Mouse (Mus musculus) brain, embryonic 18.5 days (tissue): ENCODE data around the gene Tmprss9.

ENCODE experiments used
- DNase-seq: peaks from one replicate; pipeline ENCODE4 v3.0.0-alpha.2; 2012; ENCODE audit warnings: low read depth, low spot score

Gene Tmprss9

GRCm38 (mm10) chr10:80937646-80938045 lies 66.0 kb downstream of the Tmprss9 start:
- no peak for DNase-seq

- no peak for DNase-seq
These were observed 67.3 kb downstream of the Tmprss9 start for GRCm38 (mm10) chr10:80938831-80939550.

DNA sequence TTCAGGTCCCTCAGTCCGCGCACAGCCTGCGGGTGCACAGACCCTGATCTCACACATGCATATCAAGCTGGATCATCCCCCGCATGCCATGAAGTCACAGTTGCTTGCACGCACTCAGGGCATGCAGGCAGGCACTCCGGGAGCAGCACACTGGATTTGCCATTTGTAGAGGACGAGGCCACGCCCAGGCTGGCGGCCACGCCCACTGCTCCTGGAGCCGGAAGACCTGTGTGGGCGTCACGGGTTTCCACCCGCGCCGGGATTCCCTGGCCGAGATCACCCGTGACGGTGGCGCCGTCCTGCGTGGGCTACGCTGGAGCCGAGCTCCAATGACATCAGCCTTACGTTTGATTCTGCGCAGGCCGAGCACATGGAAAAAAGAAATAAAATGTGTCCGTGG lies 68.0 kb downstream of the Tmprss9 start:
- DNase-seq, result no peak

DNA sequence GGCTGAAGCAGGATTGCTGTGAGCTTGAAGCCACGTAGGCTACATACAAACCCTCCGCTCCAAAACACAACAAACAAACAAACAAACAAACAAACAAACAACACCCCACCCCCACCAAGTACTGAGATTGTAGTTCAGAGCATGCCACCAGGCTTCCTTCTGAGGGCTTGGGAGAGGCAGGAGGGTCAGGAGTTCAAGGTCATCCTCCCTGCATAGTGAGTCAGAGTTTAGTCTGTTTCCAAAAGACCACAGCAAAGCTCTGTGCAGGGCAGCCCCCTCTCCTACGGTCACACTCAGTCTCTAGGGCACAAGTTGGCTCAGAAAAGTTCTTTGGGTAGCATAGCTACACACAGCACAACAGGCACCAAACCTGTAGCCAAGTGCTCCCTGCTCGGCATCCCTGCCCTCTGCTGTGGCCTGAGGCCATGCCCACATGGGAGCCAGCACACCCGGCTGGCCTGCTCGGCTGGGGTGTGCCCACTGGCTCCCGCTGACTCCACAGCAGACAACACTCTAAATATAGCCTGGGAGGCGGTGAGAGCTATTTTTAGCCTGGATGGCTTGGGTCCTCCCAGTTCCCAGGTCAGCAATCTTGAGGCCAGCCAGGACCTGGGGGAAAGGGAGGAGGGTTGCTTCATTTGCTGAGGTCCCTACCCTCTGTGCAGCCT lies 68.8 kb downstream of the Tmprss9 start:
- DNase-seq, result no peak

- no peak for DNase-seq
These were observed 69.3 kb downstream of the Tmprss9 start for GRCm38 (mm10) chr10:80940988-80941347.

DNA sequence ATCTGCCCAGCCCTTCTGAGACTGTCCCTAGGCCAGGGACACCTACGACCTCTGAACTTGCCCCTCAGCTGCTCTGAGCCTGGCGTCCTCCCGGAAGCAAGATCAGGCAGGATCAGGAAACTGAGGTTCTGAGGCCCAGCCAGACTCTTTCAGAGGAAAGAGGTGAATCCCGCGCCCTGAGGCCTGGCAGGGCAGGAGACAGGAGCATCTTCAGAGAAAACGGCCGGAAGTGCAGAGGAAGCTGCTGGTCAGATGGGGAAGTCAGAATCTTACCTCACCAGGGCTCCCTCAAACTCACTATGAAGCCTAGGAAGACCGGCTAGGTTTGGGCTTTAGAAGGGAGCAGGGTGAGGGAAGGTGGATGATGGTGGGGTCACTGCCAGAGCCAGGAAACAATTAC lies 71.3 kb downstream of the Tmprss9 start:
- no peak for DNase-seq

GRCm38 (mm10) chr10:80943701-80944100 lies 72.1 kb downstream of the Tmprss9 start:
- no peak for DNase-seq

- DNase-seq, result no peak
These were observed 72.6 kb downstream of the Tmprss9 start for GRCm38 (mm10) chr10:80944231-80944630.

DNA sequence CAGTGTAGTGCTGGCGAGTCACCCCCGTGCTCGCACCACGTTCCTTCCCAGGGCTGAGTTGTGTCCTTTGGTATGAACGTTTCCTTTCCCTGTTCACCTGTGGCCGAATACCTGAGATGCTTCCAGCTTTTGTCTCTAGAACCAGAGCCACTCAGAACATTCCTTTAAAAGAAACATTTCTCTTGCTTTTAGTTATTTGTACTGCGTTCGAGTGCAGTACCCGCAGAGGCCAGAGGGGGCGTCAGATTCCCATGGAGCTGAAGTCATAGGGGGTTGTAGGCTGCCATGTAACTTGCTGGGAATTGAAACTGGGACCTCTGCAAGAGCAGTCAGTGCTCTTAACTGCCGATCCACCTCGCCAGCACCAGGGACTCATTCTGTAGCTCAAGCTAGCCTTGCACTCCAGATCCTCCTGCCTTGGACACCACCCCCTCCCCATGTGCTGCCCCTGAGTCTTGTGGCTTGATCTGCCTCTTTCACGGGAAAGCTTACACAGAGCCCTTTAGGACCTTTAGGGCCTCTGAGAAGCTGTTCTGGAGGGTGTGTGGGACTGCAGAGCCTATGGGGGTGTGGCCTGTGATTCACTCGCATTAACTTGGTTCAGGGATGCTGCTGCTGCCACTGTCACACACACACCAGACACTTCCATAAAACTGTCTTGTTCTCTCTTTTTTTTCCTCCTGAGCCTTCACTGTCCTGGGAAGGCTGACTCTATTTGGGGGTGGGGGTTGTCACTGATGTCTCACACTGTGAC lies 75.2 kb downstream of the Tmprss9 start:
- DNase-seq, result no peak

DNA sequence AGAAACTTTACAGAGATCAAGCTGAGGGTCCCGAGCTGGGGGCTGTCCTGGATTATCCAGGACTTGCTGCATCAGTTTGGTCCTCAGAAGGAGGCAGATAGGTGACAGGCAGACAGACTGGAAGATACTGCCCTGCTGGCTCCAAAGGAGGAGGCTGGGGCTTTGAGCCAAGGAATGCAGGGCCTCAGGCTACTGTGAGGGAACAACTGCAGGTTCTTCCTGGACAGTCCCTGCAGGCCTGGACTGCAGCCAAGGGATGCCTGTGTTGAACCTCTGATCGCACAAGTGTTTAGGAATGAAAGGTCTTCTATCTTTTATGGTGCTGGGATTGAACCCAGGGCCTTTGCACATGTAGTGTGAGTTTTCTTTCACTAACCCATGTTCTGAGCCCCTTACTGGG lies 76.2 kb downstream of the Tmprss9 start:
- DNase-seq, result no peak

GRCm38 (mm10) chr10:80948570-80948969 lies 76.9 kb downstream of the Tmprss9 start:
- DNase-seq, result no peak

- no peak for DNase-seq
These were observed 77.4 kb downstream of the Tmprss9 start for GRCm38 (mm10) chr10:80949081-80949480.
